Mouse (Mus musculus): ENCODE measurements at regions not wholly inside any gene's neighbourhood (a gene's known extent, or its start where the extent isn't known, plus 50 kb on each side); places are given as distances from the start of the nearest gene placed in this dataset.

GRCm38 (mm10) chr12:77546165-77546564, 308.2 kb downstream of the Fut8 start:
- 61% methylated on average over 2 of the region's 2 CpGs for WGBS

GRCm38 (mm10) chr12:77568286-77568685, 330.4 kb downstream of the Fut8 start:
- no peak overlapping the region for H3K27ac ChIP-seq (ENCODE audit: low read depth)
- 1% methylated on average over 3 of the region's 3 CpGs for WGBS
- no peak overlapping the region for H3K9ac ChIP-seq (replicated peaks; ENCODE audit: low read depth, low read length)
- DNase-seq (ENCODE audit: low spot score) (peak; percentile 61), ATAC-seq (ENCODE audit: insufficient read depth, low read depth) (0 out of 2 replicates have a peak, but pooled peaks have one; percentile 30)
- H3K4me3 ChIP-seq (ENCODE audit: low read depth, low read length) = no peak overlapping the region
- TF ChIP-seq EP300 (IDR thresholded peaks at IDR 0.05; ENCODE audit: low read depth) (no peak), CTCF (IDR thresholded peaks at IDR 0.05; ENCODE audit: low read depth) (peak; percentile 68)
- no peaks in the 10 kb centered on the region for H3K9me3 ChIP-seq (replicated peaks; ENCODE audit: control insufficient read depth, low read length)
- H3K36me3 ChIP-seq (replicated peaks; ENCODE audit: control insufficient read depth, insufficient read depth, low read length) = no peaks in the 10 kb centered on the region
- no peaks in the 10 kb centered on the region; the same call in 1 of the 2 replicates for H3K27me3 ChIP-seq (ENCODE audit: control insufficient read depth, insufficient read depth, low read length)
- no peak overlapping the region for H3K4me2 ChIP-seq (ENCODE audit: low read depth, low read length)
- no peaks in the 10 kb centered on the region for H3K4me1 ChIP-seq (ENCODE audit: control insufficient read depth, insufficient read depth)

More at GRCm38 (mm10) chr12:77546165-77546564, 308.2 kb downstream of the Fut8 start:
- H3K9me3 ChIP-seq (replicated peaks; ENCODE audit: control insufficient read depth, low read length) = no peaks in the 10 kb centered on the region
- no peak overlapping the region for H3K9ac ChIP-seq (replicated peaks; ENCODE audit: low read depth, low read length)
- H3K36me3 ChIP-seq (replicated peaks; ENCODE audit: control insufficient read depth, insufficient read depth, low read length) = no peaks in the 10 kb centered on the region
- no peak for DNase-seq (ENCODE audit: low spot score)
- no peaks in the 10 kb centered on the region for H3K27me3 ChIP-seq (ENCODE audit: control insufficient read depth, insufficient read depth, low read length)
- ATAC-seq (ENCODE audit: insufficient read depth, low read depth) = no peak
- H3K4me3 ChIP-seq (ENCODE audit: low read depth, low read length) = no peak overlapping the region
- TF ChIP-seq EP300 (IDR thresholded peaks at IDR 0.05; ENCODE audit: low read depth) (no peak), CTCF (IDR thresholded peaks at IDR 0.05; ENCODE audit: low read depth) (no peak)
- H3K4me1 ChIP-seq (ENCODE audit: control insufficient read depth, insufficient read depth) = no peaks in the 10 kb centered on the region
- H3K4me2 ChIP-seq (ENCODE audit: low read depth, low read length) = no peak overlapping the region
- H3K27ac ChIP-seq (ENCODE audit: low read depth) = no peak overlapping the region

GRCm38 (mm10) chr12:77570501-77570900, 332.6 kb downstream of the Fut8 start:
- Histone ChIP-seq H3K27ac (ENCODE audit: low read depth) (no peak overlapping the region), H3K4me2 (ENCODE audit: low read depth, low read length) (no peak overlapping the region), H3K27me3 (ENCODE audit: control insufficient read depth, insufficient read depth, low read length) (no peaks in the 10 kb centered on the region; the same call in 1 of the 2 replicates), H3K9ac (replicated peaks; ENCODE audit: low read depth, low read length) (no peak overlapping the region), H3K36me3 (replicated peaks; ENCODE audit: control insufficient read depth, insufficient read depth, low read length) (no peaks in the 10 kb centered on the region), H3K9me3 (replicated peaks; ENCODE audit: control insufficient read depth, low read length) (no peaks in the 10 kb centered on the region), H3K4me1 (ENCODE audit: control insufficient read depth, insufficient read depth) (no peaks in the 10 kb centered on the region), H3K4me3 (ENCODE audit: low read depth, low read length) (no peak overlapping the region)
- no peak for DNase-seq (ENCODE audit: low spot score)
- ATAC-seq (ENCODE audit: insufficient read depth, low read depth) = no peak
- TF ChIP-seq CTCF (IDR thresholded peaks at IDR 0.05; ENCODE audit: low read depth) (peak; percentile 35), EP300 (IDR thresholded peaks at IDR 0.05; ENCODE audit: low read depth) (no peak)
- WGBS = 72% methylated on average over 3 of the region's 3 CpGs

- ATAC-seq (ENCODE audit: insufficient read depth, low read depth) (no peak), DNase-seq (ENCODE audit: low spot score) (no peak)
- no peaks in the 10 kb centered on the region for H3K9me3 ChIP-seq (replicated peaks; ENCODE audit: control insufficient read depth, low read length)
- H3K9ac ChIP-seq (replicated peaks; ENCODE audit: low read depth, low read length) = no peak overlapping the region
- WGBS = 83% methylated on average over 5 of the region's 5 CpGs
- no peaks in the 10 kb centered on the region for H3K36me3 ChIP-seq (replicated peaks; ENCODE audit: control insufficient read depth, insufficient read depth, low read length)
- no peak overlapping the region for H3K4me2 ChIP-seq (ENCODE audit: low read depth, low read length)
- no peaks in the 10 kb centered on the region; the same call in 1 of the 2 replicates for H3K27me3 ChIP-seq (ENCODE audit: control insufficient read depth, insufficient read depth, low read length)
- no peak for TF ChIP-seq EP300 (IDR thresholded peaks at IDR 0.05; ENCODE audit: low read depth)
- H3K27ac ChIP-seq (ENCODE audit: low read depth) = no peak overlapping the region
- no peaks in the 10 kb centered on the region for H3K4me1 ChIP-seq (ENCODE audit: control insufficient read depth, insufficient read depth)
- no peak overlapping the region for H3K4me3 ChIP-seq (ENCODE audit: low read depth, low read length)
Observed at GRCm38 (mm10) chr12:77571071-77571470, 333.1 kb downstream of the Fut8 start.

GRCm38 (mm10) chr12:77575046-77575445, 337.1 kb downstream of the Fut8 start:
- no peak overlapping the region for H3K4me2 ChIP-seq (ENCODE audit: low read depth, low read length)
- H3K36me3 ChIP-seq (replicated peaks; ENCODE audit: control insufficient read depth, insufficient read depth, low read length) = no peaks in the 10 kb centered on the region
- ATAC-seq (ENCODE audit: insufficient read depth, low read depth) (no peak), DNase-seq (ENCODE audit: low spot score) (peak; percentile 28)
- no peak overlapping the region for H3K4me3 ChIP-seq (ENCODE audit: low read depth, low read length)
- H3K4me1 ChIP-seq (ENCODE audit: control insufficient read depth, insufficient read depth) = no peaks in the 10 kb centered on the region
- H3K27ac ChIP-seq (ENCODE audit: low read depth) = no peak overlapping the region
- 30% methylated on average over 3 of the region's 3 CpGs for WGBS
- no peaks in the 10 kb centered on the region for H3K9me3 ChIP-seq (replicated peaks; ENCODE audit: control insufficient read depth, low read length)
- H3K27me3 ChIP-seq (ENCODE audit: control insufficient read depth, insufficient read depth, low read length) = no peaks in the 10 kb centered on the region; the same call in 1 of the 2 replicates
- no peak overlapping the region for H3K9ac ChIP-seq (replicated peaks; ENCODE audit: low read depth, low read length)
- TF ChIP-seq EP300 (IDR thresholded peaks at IDR 0.05; ENCODE audit: low read depth) (no peak), CTCF (IDR thresholded peaks at IDR 0.05; ENCODE audit: low read depth) (no peak)

GRCm38 (mm10) chr12:77588297-77588696, 350.4 kb downstream of the Fut8 start:
- H3K36me3 ChIP-seq (replicated peaks; ENCODE audit: control insufficient read depth, insufficient read depth, low read length) = no peaks in the 10 kb centered on the region
- no peak overlapping the region for H3K9ac ChIP-seq (replicated peaks; ENCODE audit: low read depth, low read length)
- no peak overlapping the region for H3K27ac ChIP-seq (ENCODE audit: low read depth)
- TF ChIP-seq CTCF (IDR thresholded peaks at IDR 0.05; ENCODE audit: low read depth) (no peak), EP300 (IDR thresholded peaks at IDR 0.05; ENCODE audit: low read depth) (no peak)
- H3K4me1 ChIP-seq (ENCODE audit: control insufficient read depth, insufficient read depth) = no peaks in the 10 kb centered on the region
- H3K4me2 ChIP-seq (ENCODE audit: low read depth, low read length) = no peak overlapping the region
- no peak overlapping the region for H3K4me3 ChIP-seq (ENCODE audit: low read depth, low read length)
- WGBS = 81% methylated on average over 2 of the region's 2 CpGs
- H3K9me3 ChIP-seq (replicated peaks; ENCODE audit: control insufficient read depth, low read length) = no peaks in the 10 kb centered on the region; the same call in 1 of the 2 replicates
- DNase-seq (ENCODE audit: low spot score) (no peak), ATAC-seq (ENCODE audit: insufficient read depth, low read depth) (no peak)
- H3K27me3 ChIP-seq (ENCODE audit: control insufficient read depth, insufficient read depth, low read length) = no peaks in the 10 kb centered on the region

Measured in heart, postnatal 0 days (tissue).